Mouse (Mus musculus): ENCODE results near the gene Olfr127. TPM values are rescaled to one million over a fixed set of nuclear protein-coding genes. Genes with fewer than 3 reads are reported as not detected.
"Not testable (repeated sequence)": the region's sequence is repeated elsewhere in the genome, so short reads cannot be mapped to it uniquely, and the experiment has no call there.

The Olfr127 gene
- not detected in 2 replicates for polyA plus RNA-seq (2014; fragmentation: Nextera tagmentation; extraction: Ambion mirVana)

GRCm38 (mm10) chr17:37900137-37900536 is at the start of gene Olfr127:
Gene Olfr127, plus strand, starts transcription at chr17:37900437.
- Histone ChIP-seq H3K27ac (replicated peaks; ENCODE audit: low read depth, low read length) (no peak within 1 kb of the TSS), H3K9me3 (ENCODE audit: control insufficient read depth, low read length) (no peaks in the 10 kb centered on the region), H3K9ac (ENCODE audit: low read length) (no peak within 1 kb of the TSS), H3K4me1 (ENCODE audit: control insufficient read depth, insufficient read depth, low read length) (no peaks in the 10 kb centered on the region), H3K27me3 (ENCODE audit: control insufficient read depth, insufficient read depth, low read length) (no peaks in the 10 kb centered on the region), H3K4me3 (ENCODE audit: low read depth, low read length) (no peak within 1 kb of the TSS), H3K36me3 (ENCODE audit: control insufficient read depth, insufficient read depth, low read length) (no peaks in the 10 kb centered on the region), H3K4me2 (ENCODE audit: low read depth, severe bottlenecking) (no peak within 1 kb of the TSS)
- DNase-seq (ENCODE audit: low spot score) = no peak
- whole genome bisulfite sequencing = 78% methylated on average over 1 of the region's 1 CpGs
- no peak for ATAC-seq (ENCODE audit: insufficient number of reproducible peaks, low FRiP score, low TSS enrichment, low read depth)

GRCm38 (mm10) chr17:37863901-37864300 is 36.3 kb upstream of the Olfr127 start:
- Histone ChIP-seq H3K4me3 (ENCODE audit: low read depth, low read length) (no peak overlapping the region), H3K9ac (ENCODE audit: low read length) (no peak overlapping the region), H3K27me3 (ENCODE audit: control insufficient read depth, insufficient read depth, low read length) (no peaks in the 10 kb centered on the region), H3K4me2 (ENCODE audit: low read depth, severe bottlenecking) (no peak overlapping the region), H3K36me3 (ENCODE audit: control insufficient read depth, insufficient read depth, low read length) (no peaks in the 10 kb centered on the region), H3K9me3 (ENCODE audit: control insufficient read depth, low read length) (no peaks in the 10 kb centered on the region), H3K27ac (replicated peaks; ENCODE audit: low read depth, low read length) (no peak overlapping the region), H3K4me1 (ENCODE audit: control insufficient read depth, insufficient read depth, low read length) (no peaks in the 10 kb centered on the region)
- ATAC-seq (ENCODE audit: insufficient number of reproducible peaks, low FRiP score, low TSS enrichment, low read depth) (no peak), DNase-seq (ENCODE audit: low spot score) (no peak)
- 67% methylated on average over 2 of the region's 2 CpGs for WGBS

- Histone ChIP-seq H3K9ac (ENCODE audit: low read length) (no peak overlapping the region), H3K9me3 (ENCODE audit: control insufficient read depth, low read length) (no peaks in the 10 kb centered on the region), H3K27ac (replicated peaks; ENCODE audit: low read depth, low read length) (no peak overlapping the region), H3K36me3 (ENCODE audit: control insufficient read depth, insufficient read depth, low read length) (no peaks in the 10 kb centered on the region), H3K4me1 (ENCODE audit: control insufficient read depth, insufficient read depth, low read length) (no peaks in the 10 kb centered on the region), H3K4me3 (ENCODE audit: low read depth, low read length) (no peak overlapping the region), H3K4me2 (ENCODE audit: low read depth, severe bottlenecking) (no peak overlapping the region), H3K27me3 (ENCODE audit: control insufficient read depth, insufficient read depth, low read length) (no peaks in the 10 kb centered on the region)
- 27% methylated on average over 8 of the region's 8 CpGs for WGBS
- DNase-seq (ENCODE audit: low spot score) (no peak), ATAC-seq (ENCODE audit: insufficient number of reproducible peaks, low FRiP score, low TSS enrichment, low read depth) (no peak)
These were observed 30.5 kb upstream of the Olfr127 start for GRCm38 (mm10) chr17:37869676-37870205.

- Histone ChIP-seq H3K27ac (replicated peaks; ENCODE audit: low read depth, low read length) (no peak overlapping the region), H3K9ac (ENCODE audit: low read length) (no peak overlapping the region), H3K4me3 (ENCODE audit: low read depth, low read length) (no peak overlapping the region), H3K36me3 (ENCODE audit: control insufficient read depth, insufficient read depth, low read length) (no peaks in the 10 kb centered on the region), H3K4me1 (ENCODE audit: control insufficient read depth, insufficient read depth, low read length) (no peaks in the 10 kb centered on the region), H3K4me2 (ENCODE audit: low read depth, severe bottlenecking) (no peak overlapping the region), H3K27me3 (ENCODE audit: control insufficient read depth, insufficient read depth, low read length) (no peaks in the 10 kb centered on the region), H3K9me3 (ENCODE audit: control insufficient read depth, low read length) (no peaks in the 10 kb centered on the region)
- 85% methylated on average over 3 of the region's 3 CpGs for WGBS
- ATAC-seq (ENCODE audit: insufficient number of reproducible peaks, low FRiP score, low TSS enrichment, low read depth) = no peak
- no peak for DNase-seq (ENCODE audit: low spot score)
These were observed 26.4 kb upstream of the Olfr127 start for GRCm38 (mm10) chr17:37873830-37874229.

- not testable (repeated sequence) for ATAC-seq (ENCODE audit: insufficient number of reproducible peaks, low FRiP score, low TSS enrichment, low read depth); H3K36me3 ChIP-seq (ENCODE audit: control insufficient read depth, insufficient read depth, low read length); H3K4me1 ChIP-seq (ENCODE audit: control insufficient read depth, insufficient read depth, low read length); H3K4me3 ChIP-seq (ENCODE audit: low read depth, low read length); DNase-seq (ENCODE audit: low spot score); H3K9me3 ChIP-seq (ENCODE audit: control insufficient read depth, low read length); H3K27ac ChIP-seq (replicated peaks; ENCODE audit: low read depth, low read length); H3K27me3 ChIP-seq (ENCODE audit: control insufficient read depth, insufficient read depth, low read length); H3K4me2 ChIP-seq (ENCODE audit: low read depth, severe bottlenecking); H3K9ac ChIP-seq (ENCODE audit: low read length)
- WGBS = 71% methylated on average over 8 of the region's 8 CpGs
These were observed 6.6 kb downstream of the Olfr127 start for GRCm38 (mm10) chr17:37906821-37907220.

- H3K9me3 ChIP-seq (ENCODE audit: control insufficient read depth, low read length) = no peaks in the 10 kb centered on the region
- H3K36me3 ChIP-seq (ENCODE audit: control insufficient read depth, insufficient read depth, low read length) = no peaks in the 10 kb centered on the region
- ATAC-seq (ENCODE audit: insufficient number of reproducible peaks, low FRiP score, low TSS enrichment, low read depth) = no peak
- no peak within 1 kb of the TSS for H3K4me2 ChIP-seq (ENCODE audit: low read depth, severe bottlenecking)
- no peaks in the 10 kb centered on the region for H3K27me3 ChIP-seq (ENCODE audit: control insufficient read depth, insufficient read depth, low read length)
- H3K4me3 ChIP-seq (ENCODE audit: low read depth, low read length) = no peak within 1 kb of the TSS
- no peak within 1 kb of the TSS for H3K9ac ChIP-seq (ENCODE audit: low read length)
- no peaks in the 10 kb centered on the region for H3K4me1 ChIP-seq (ENCODE audit: control insufficient read depth, insufficient read depth, low read length)
- no peak for DNase-seq (ENCODE audit: low spot score)
- no peak within 1 kb of the TSS for H3K27ac ChIP-seq (replicated peaks; ENCODE audit: low read depth, low read length)
These were observed 20.0 kb downstream of the Olfr127 start, which contains the start of gene Olfr128 for GRCm38 (mm10) chr17:37920248-37920647. Gene Olfr128, plus strand, starts transcription at chr17:37920548.

GRCm38 (mm10) chr17:37952979-37953378 is 52.7 kb downstream of the Olfr127 start, which contains the start of gene Olfr761:
Gene Olfr761, minus strand, starts transcription at chr17:37953079.
- H3K9me3 ChIP-seq (ENCODE audit: control insufficient read depth, low read length) = no peaks in the 10 kb centered on the region
- no peaks in the 10 kb centered on the region for H3K36me3 ChIP-seq (ENCODE audit: control insufficient read depth, insufficient read depth, low read length)
- 73% methylated on average over 2 of the region's 2 CpGs for WGBS
- H3K9ac ChIP-seq (ENCODE audit: low read length) = no peak within 1 kb of the TSS
- no peak within 1 kb of the TSS for H3K4me2 ChIP-seq (ENCODE audit: low read depth, severe bottlenecking)
- no peak within 1 kb of the TSS for H3K27ac ChIP-seq (replicated peaks; ENCODE audit: low read depth, low read length)
- H3K4me3 ChIP-seq (ENCODE audit: low read depth, low read length) = no peak within 1 kb of the TSS
- DNase-seq (ENCODE audit: low spot score) (no peak), ATAC-seq (ENCODE audit: insufficient number of reproducible peaks, low FRiP score, low TSS enrichment, low read depth) (no peak)
- no peaks in the 10 kb centered on the region for H3K27me3 ChIP-seq (ENCODE audit: control insufficient read depth, insufficient read depth, low read length)
- no peaks in the 10 kb centered on the region for H3K4me1 ChIP-seq (ENCODE audit: control insufficient read depth, insufficient read depth, low read length)

All from limb, embryonic 11.5 days (tissue).